Mouse (Mus musculus) embryonic stem cell, embryonic (primary cell): ENCODE measurements around the gene Mpzl2.

Experiments
- CTCF ChIA-PET, 4 experiments: fragments of 300-600 bp in 2 of 4; fragments of 350-600 bp in 2 of 4; sonication (Branson Sonifier 250); formaldehyde crosslinking; loops; one replicate each; lab custom pipeline; 2022; ENCODE audit warnings: inconsistent platforms in 2 of 4; lab: Charles Lee
- POLR2A ChIA-PET, 4 experiments: fragments of 300-600 bp in 2 of 4; fragments of 350-600 bp in 2 of 4; sonication (Branson Sonifier 250); formaldehyde crosslinking; loops; one replicate each; lab custom pipeline; 2022; ENCODE audit warnings: antibody characterized with exemption in 4 of 4, inconsistent platforms in 1 of 4; lab: Charles Lee

Gene Mpzl2

GRCm38 (mm10) chr9:45097877-45098276 is 58.3 kb downstream of the Mpzl2 start:
- ChIA-PET CTCF (interaction anchor here in 2 of 4 experiments (0.6 to 0.8 kb wide), 3 partner anchors 22 to 49 kb away, joined by 3 to 9 read pairs (median 4); no protein-coding TSS in a partner anchor), POLR2A (no interaction called here)

- ChIA-PET POLR2A (no interaction called here), CTCF (interaction anchor here in 1 of 4 experiments (0.8 kb wide), 1 partner anchor 22 kb away, joined by 4 read pairs; no protein-coding TSS in a partner anchor)
Measured at GRCm38 (mm10) chr9:45098426-45098825, 58.8 kb downstream of the Mpzl2 start.

- CTCF ChIA-PET: interaction anchor here in 1 of 4 experiments (0.6 kb wide), 1 partner anchor 20 kb away, joined by 3 read pairs; no protein-coding TSS in a partner anchor
Measured at GRCm38 (mm10) chr9:45102528-45102927, 62.9 kb downstream of the Mpzl2 start.

GRCm38 (mm10) chr9:45103211-45103979 is 63.8 kb downstream of the Mpzl2 start:
- POLR2A ChIA-PET: interaction anchor here in 2 of 4 experiments (0.6 to 1.0 kb wide), 2 partner anchors 13 to 683 kb away, joined by 3 read pairs; no protein-coding TSS in a partner anchor
- CTCF ChIA-PET: interaction anchor here in 2 of 4 experiments (0.6 to 0.9 kb wide), 4 partner anchors 19 to 329 kb away, joined by 3 to 5 read pairs (median 4); no protein-coding TSS in a partner anchor

More at GRCm38 (mm10) chr9:45102528-45102927, 62.9 kb downstream of the Mpzl2 start:
- POLR2A ChIA-PET: no interaction called here
